Mouse (Mus musculus): ENCODE data around the gene Plscr2.

Gene Plscr2

DNA sequence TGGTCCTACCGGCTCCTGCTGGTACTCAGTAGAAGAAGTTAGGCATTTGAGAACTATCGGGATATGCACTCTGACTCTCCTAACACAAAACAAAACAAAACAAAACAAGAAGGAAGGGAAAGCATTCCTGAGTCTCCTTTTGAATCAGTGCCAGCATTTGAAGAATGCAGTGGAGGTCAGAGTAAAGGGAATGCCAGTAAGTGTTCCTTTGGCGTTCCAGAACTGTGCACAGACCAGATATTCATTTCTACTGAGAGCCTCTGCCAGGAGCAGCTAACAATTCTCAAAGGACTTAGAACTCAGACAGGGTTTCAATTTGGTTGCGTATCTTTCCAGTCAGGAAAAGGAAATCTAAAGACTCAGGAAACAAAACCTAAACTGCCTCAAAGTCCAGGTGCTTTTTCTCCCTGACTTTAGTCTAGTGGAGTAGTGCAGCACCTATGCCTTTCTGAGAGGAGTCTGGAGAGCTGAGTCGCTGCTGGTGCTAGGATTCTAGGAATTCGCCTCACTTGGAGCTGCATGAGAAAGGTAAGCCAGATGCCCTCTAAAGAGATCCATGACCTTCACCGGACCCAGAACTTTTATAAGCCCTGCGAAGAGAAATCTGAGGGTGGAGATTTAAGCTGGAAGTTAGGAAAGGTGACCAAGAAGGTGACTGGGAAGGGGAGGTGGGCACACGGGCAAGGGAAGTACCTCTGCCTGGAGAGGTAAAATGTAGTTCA lies at the start of gene Plscr2:
Gene Plscr2, plus strand, starts transcription at position 117 of the 722 bp plus-strand sequence.
- DNase-seq (ENCODE audit: low spot score in 2 of 2) = no peak

DNA sequence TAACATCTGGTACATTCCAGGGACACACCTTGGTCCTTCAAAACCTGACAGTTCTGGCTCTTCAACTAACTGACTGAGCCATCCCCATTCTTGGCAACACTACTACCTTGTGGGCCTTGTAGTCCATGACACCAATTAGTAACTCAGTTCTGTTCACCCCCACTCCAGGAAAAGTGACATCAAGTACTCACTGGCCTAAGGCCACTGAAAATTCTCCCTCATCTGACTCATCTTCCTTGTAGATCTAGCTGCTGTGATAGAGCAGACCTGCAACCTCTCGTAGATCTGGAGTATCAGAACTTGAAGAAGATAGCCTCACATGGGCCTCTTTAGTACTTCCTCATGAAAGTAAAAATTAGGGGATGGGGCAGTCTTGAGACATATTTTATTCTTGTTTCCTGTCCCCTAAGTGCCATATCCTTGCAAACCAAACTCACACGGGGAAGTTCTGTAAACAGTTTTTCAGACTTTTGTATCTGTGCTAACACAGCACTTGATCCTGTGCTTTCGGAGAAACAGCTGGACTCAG lies 49.2 kb upstream of the Plscr2 start:
- no peak for DNase-seq (ENCODE audit: low spot score in 2 of 2)

- DNase-seq (ENCODE audit: low spot score in 2 of 2) = no peak
Observed at GRCm38 (mm10) chr9:92226795-92227194, 48.6 kb upstream of the Plscr2 start.

GRCm38 (mm10) chr9:92228867-92229832 lies 46.3 kb upstream of the Plscr2 start:
- DNase-seq (ENCODE audit: low spot score in 2 of 2) = no peak

GRCm38 (mm10) chr9:92229833-92230205 lies 45.6 kb upstream of the Plscr2 start:
- DNase-seq (ENCODE audit: low spot score in 2 of 2) = no peak

DNA sequence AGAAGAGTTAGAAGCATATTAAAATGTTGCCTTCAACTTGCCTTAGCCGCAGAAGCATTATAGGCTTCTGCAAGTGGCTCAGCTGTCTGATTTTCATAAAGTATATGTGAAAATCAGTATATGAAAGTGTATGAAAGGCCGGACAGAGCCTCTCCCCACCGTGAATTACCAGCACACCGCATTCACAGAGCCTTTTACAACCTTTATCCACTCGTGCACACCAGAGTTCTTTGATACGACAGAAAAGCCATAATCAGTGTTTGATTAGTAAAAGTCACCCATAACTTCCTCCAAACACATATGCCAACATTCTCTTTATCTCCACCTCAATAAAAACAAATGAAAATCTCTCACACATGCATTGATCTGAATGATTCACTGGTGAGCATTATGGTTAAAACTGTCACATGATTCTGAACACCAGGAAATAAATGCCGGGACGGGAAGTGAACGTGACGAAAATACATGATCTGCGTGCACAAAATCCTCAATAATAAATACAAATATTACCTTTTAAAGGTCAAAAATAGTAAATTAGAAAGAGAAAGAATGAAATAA lies 40.4 kb upstream of the Plscr2 start:
- DNase-seq (ENCODE audit: low spot score in 2 of 2) = no peak

DNA sequence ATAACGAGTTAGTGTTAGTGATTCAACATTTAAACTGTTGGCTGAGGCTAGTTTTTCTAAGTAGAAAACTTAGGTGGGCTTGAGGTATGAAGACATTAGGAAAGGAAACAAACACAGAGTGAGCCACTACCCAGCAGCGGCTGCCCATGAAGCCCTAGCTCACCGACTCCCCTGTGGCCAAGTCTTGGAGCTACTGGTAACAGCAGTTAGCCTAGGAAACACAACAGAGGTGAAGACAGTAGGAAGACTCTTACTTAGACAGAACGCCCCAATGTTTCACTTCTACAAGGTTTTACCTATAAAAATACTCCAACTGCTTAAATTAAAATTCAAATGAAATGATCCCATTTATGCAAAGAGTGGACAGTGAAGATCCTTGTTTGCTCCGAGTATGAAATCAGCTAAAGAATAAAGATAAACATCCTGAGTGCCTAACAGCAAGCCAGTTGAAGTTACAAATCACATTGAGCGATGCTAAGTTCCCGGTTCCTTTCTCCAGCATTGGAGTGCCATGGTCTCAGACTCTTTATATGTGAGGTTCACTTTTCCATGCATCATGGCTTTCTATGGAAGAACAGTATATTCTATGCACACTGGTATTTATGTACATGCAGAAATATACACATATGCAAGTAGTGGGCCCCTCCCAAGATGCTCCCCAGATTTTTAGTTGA lies 26.5 kb upstream of the Plscr2 start:
- no peak for DNase-seq (ENCODE audit: low spot score in 2 of 2)

DNA sequence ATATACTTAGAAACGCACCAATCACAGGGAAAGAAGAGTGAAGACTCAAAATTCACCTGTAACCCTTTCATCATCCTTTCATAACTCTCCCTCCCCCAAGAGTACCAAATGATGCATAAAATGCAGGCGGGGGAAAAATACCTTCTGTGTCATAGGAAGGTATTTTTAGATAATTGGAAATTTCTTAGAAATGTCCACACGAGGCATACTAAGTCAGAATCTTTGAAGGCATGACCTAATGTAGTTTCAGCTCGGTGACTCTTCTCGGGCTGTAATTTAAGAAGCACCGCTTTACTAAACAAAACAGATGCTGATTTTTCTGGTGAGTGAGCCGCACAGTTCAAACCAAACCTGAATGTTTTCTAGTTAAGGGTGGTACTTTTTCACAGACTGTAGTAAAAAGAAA lies 26.0 kb upstream of the Plscr2 start, which contains the start of gene Plscr1:
Gene Plscr1, plus strand, starts transcription at position 304 of the 406 bp plus-strand sequence.
- no peak for DNase-seq (ENCODE audit: low spot score in 2 of 2)

DNA sequence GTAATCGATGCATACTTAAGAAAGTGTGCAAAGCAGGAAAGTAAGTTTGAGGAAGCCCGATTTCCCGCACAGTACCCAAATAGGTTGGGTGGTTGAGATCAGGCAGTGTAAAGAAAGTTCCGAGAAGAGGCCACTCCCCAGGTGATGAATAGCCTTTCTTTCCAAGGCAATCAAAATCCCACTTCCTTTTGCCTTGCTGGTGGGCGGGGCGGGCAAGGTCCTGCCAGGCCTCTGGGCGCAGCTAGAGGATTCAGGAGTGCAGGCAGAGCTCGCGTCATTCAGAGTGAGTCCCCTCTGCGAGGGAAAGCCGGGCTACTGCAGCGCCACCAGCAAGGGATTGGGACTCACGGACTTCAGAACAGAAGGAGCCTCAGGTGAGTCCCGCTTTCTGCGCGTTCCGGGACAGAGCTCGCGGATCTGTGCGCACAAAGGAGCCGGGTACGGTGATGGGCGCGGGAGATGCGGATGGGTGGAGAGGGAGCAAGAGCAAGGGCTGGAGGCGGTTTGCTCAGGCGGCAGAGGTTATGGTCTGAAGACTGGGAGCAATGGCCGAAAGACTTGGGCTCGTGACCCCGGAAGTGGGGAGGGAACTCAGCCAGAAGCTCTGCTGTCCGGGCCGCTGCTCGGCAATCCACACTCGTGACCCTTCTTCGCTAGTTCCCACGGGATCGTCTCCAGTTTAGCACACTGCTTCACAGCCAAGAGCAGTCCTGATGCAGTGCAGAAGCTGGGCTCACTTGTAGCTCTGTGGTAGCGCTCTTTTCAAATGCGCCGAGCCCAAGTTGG lies 25.2 kb upstream of the Plscr2 start:
- DNase-seq (ENCODE audit: low spot score in 2 of 2) = peak; percentile 57 to 60

DNA sequence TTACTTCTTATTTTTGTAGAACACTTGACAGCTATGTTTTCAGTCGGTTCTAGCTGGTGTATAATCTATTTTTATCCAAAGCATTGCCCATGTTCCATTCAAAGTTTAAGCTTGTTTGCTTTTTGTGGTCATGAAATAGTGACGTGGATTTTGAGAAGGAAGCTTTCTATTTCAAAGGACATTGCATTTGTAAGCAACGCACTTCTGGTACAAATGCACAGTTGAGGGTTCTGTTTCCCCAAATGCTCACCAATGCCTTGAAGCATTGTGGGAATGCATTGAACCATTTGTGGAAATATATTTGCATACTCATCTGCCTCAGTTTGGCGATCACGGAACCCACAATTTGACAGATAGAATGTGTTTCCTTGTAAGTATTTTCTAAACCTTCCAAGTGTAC lies 22.7 kb upstream of the Plscr2 start:
- DNase-seq (ENCODE audit: low spot score in 2 of 2) = no peak

GRCm38 (mm10) chr9:92253585-92254321 lies 21.6 kb upstream of the Plscr2 start:
- DNase-seq (ENCODE audit: low spot score in 2 of 2) = no peak

DNA sequence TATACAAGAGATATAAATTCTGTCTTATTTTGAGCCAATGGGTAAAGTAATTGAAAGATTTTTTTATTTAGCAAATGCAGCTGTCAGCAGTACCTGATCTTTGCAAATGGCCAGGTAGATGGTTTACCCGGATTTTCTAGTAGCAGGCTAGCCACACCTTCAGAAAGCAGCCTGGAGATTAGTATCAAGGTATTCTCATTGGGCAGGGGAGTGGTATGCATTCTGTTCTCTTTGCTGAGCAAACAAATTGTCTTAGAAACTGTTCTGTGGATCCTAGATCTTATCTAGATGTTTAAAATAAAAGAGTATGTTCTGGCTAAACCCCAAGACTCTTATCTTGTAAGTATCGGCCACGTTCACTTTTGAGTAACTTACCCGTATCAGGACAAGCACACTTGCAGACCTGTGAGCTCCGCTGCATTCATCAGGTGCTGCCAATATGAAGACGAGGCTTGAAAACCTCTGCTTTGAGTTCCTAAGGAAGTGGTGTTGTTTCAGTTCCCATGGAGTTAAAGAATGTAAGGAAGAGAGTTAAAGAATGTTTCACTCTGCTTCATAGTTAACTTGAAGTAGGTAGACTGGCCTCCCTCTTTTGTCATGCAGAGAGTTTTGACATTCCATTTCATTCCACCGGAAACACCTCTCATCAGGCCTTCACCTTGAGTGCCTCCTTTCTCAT lies 14.8 kb upstream of the Plscr2 start:
- peak in 1 of 2 experiments; percentile 12 for DNase-seq (ENCODE audit: low spot score in 2 of 2)

- DNase-seq (ENCODE audit: low spot score in 2 of 2) = no peak
Observed at GRCm38 (mm10) chr9:92265719-92266118, 9.7 kb upstream of the Plscr2 start.

DNA sequence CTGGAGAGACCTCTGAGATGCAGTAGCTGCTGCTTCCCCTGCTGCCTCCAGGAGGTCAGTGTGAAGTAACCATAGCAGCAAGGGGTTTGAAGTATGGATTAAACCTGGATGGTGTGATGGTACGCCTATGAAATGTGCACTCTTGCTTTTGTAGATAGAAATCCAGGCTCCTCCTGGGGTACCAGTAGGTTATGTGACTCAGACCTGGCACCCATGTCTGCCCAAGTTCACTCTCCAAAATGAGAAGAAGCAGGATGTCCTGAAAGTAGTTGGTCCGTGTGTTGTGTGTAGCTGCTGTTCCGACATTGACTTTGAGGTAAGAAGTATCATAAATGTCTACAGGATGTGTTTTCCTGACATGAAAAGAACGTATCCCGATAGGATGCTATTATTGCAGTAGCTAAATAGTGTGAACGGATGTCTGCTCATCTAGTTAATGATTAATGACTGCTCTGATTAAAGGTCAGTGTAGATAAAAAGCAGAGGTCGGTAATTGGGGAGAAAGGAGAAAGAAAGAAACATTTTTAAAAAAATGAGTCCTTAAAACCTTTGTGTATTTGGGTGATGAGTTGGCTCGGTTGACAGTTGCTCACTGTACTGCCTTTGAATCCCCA lies 8.7 kb upstream of the Plscr2 start:
- DNase-seq (ENCODE audit: low spot score in 2 of 2) = no peak

- no peak for DNase-seq (ENCODE audit: low spot score in 2 of 2)
Observed at GRCm38 (mm10) chr9:92267732-92268131, 7.7 kb upstream of the Plscr2 start.

GRCm38 (mm10) chr9:92269829-92270404 lies 5.5 kb upstream of the Plscr2 start:
- no peak for DNase-seq (ENCODE audit: low spot score in 2 of 2)

DNA sequence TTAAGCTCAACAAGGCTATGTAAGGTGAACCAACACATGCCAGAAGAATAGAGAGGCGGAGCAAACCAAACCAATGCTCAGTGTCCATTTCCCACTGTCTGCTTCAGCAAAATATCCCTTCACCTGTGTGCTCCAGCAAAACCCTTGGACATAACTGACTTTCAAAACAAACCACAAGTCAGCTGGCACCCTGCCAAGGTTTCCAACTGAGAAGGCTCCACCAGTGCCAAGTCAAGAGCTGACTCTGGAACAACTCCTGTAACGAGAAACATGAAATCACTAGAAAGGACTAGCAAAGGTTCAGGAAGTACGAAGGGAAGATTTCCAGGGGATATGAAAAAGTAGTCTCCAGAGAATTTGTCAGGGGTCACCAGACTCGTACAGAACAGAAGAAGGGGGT lies 4.5 kb upstream of the Plscr2 start:
- no peak for DNase-seq (ENCODE audit: low spot score in 2 of 2)

DNA sequence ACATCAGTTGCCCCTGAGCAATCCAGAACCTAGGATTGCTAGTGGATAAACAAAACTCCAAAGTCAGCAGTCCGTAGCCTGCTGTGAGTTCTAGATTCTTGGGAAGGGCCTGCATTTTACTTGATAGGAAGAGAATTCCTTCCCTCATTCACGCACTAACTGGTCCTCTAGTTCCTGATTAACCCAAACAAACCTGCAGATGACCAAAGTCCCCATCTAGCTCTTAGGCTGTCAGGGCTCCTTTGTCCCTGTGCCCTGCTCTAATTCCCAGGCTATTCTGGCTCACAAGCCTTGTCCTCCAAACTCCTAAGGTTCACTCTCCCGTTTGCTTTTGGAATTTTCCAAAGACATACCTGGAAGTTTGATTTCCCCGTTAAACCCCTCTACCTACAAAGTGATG lies 2.8 kb upstream of the Plscr2 start:
- no peak for DNase-seq (ENCODE audit: low spot score in 2 of 2)

GRCm38 (mm10) chr9:92273271-92273670 lies 2.1 kb upstream of the Plscr2 start:
- no peak for DNase-seq (ENCODE audit: low spot score in 2 of 2)
